26 mouse cellular contexts compared by ENCODE assay signal in genomic region chr9:97629180-97629579, GRCm38 (mm10).
DNase-seq lines count a peak whose midpoint lies in the region; ATAC-seq lines count a peak whose summit lies in the region.
"Had no signal": no experiment of that assay in that cellular context is flagged by ENCODE, and none has a peak within 500 bp of the region (broad histone marks: within the 10 kb centered on the region; RNA-seq: fewer than 3 reads in every experiment).

No protein-coding gene starts in this region.

- WGBS in hindbrain, embryonic 11.5 days, result 44% methylated on average over 3 of the region's 3 CpGs
- WGBS in hindbrain, embryonic 12.5 days, result 44% methylated on average over 3 of the region's 3 CpGs
- WGBS in liver, embryonic 12.5 days (ENCODE audit: insufficient replicate concordance), result 36% methylated on average over 3 of the region's 3 CpGs

- H3K9ac ChIP-seq in hindbrain, embryonic 11.5 days (ENCODE audit: low read depth, low read length), result no peak overlapping the region
- H3K9ac ChIP-seq in hindbrain, embryonic 12.5 days, result no peak overlapping the region
- no peak overlapping the region for H3K9ac ChIP-seq in liver, embryonic 12.5 days
- H3K9ac ChIP-seq: forebrain, embryonic 15.5 days; heart, embryonic 12.5 days; intestine, embryonic 15.5 days; liver, embryonic 15.5 days; midbrain, embryonic 12.5 days had no signal

- no peaks in the 10 kb centered on the region for H3K36me3 ChIP-seq in hindbrain, embryonic 11.5 days (ENCODE audit: control insufficient read depth, insufficient read depth, low read length)
- no peaks in the 10 kb centered on the region for H3K36me3 ChIP-seq in hindbrain, embryonic 12.5 days
- H3K36me3 ChIP-seq in liver, embryonic 12.5 days, result no peaks in the 10 kb centered on the region
- H3K36me3 ChIP-seq: forebrain, embryonic 15.5 days; heart, embryonic 12.5 days; intestine, embryonic 15.5 days; liver, embryonic 15.5 days; midbrain, embryonic 12.5 days had no signal

- H3K4me1 ChIP-seq in hindbrain, embryonic 11.5 days (replicated peaks; ENCODE audit: control insufficient read depth, insufficient read depth, low read length), result no peaks in the 10 kb centered on the region
- H3K4me1 ChIP-seq in hindbrain, embryonic 12.5 days, result no peaks in the 10 kb centered on the region
- H3K4me1 ChIP-seq in liver, embryonic 12.5 days, result no peaks in the 10 kb centered on the region
- H3K4me1 ChIP-seq: intestine, embryonic 15.5 days; liver, embryonic 15.5 days; megakaryocyte, embryonic 14.5 days; midbrain, embryonic 12.5 days had no signal

- H3K4me3 ChIP-seq in hindbrain, embryonic 11.5 days (ENCODE audit: low read depth, low read length), result no peak overlapping the region
- no peak overlapping the region for H3K4me3 ChIP-seq in hindbrain, embryonic 12.5 days
- no peak overlapping the region for H3K4me3 ChIP-seq in liver, embryonic 12.5 days
- H3K4me3 ChIP-seq: forebrain, embryonic 15.5 days; heart, adult 2 months; heart, embryonic 12.5 days; intestine, embryonic 15.5 days; liver, embryonic 15.5 days; megakaryocyte, embryonic 14.5 days; midbrain, embryonic 12.5 days had no signal

- H3K27ac ChIP-seq in hindbrain, embryonic 11.5 days (ENCODE audit: low read depth, low read length), result no peak overlapping the region
- no peak overlapping the region for H3K27ac ChIP-seq in hindbrain, embryonic 12.5 days
- no peak overlapping the region for H3K27ac ChIP-seq in liver, embryonic 12.5 days
- H3K27ac ChIP-seq: forebrain, embryonic 15.5 days; heart, adult 2 months; intestine, embryonic 15.5 days; kidney, postnatal 0 days; liver, embryonic 15.5 days; midbrain, embryonic 12.5 days; stomach, postnatal 0 days had no signal

- H3K27me3 ChIP-seq in hindbrain, embryonic 11.5 days (ENCODE audit: control insufficient read depth, insufficient read depth, low read length), result no peaks in the 10 kb centered on the region
- no peaks in the 10 kb centered on the region for H3K27me3 ChIP-seq in hindbrain, embryonic 12.5 days
- no peaks in the 10 kb centered on the region for H3K27me3 ChIP-seq in liver, embryonic 12.5 days (replicated peaks)
- H3K27me3 ChIP-seq: forebrain, embryonic 15.5 days; heart, embryonic 12.5 days; intestine, embryonic 15.5 days; liver, embryonic 15.5 days; megakaryocyte, embryonic 14.5 days; midbrain, embryonic 12.5 days; Patski had no signal

- no peaks in the 10 kb centered on the region for H3K9me3 ChIP-seq in hindbrain, embryonic 11.5 days (ENCODE audit: control insufficient read depth, low read length)
- H3K9me3 ChIP-seq in hindbrain, embryonic 12.5 days (replicated peaks), result no peaks in the 10 kb centered on the region
- no peaks in the 10 kb centered on the region for H3K9me3 ChIP-seq in liver, embryonic 12.5 days (replicated peaks)
- H3K9me3 ChIP-seq: forebrain, embryonic 15.5 days; heart, embryonic 12.5 days; intestine, embryonic 15.5 days; liver, embryonic 15.5 days; midbrain, embryonic 12.5 days had no signal

- no peak overlapping the region for H3K4me2 ChIP-seq in hindbrain, embryonic 11.5 days (replicated peaks; ENCODE audit: low read depth, low read length)
- no peak overlapping the region for H3K4me2 ChIP-seq in hindbrain, embryonic 12.5 days (replicated peaks)
- H3K4me2 ChIP-seq in liver, embryonic 12.5 days, result no peak overlapping the region
- H3K4me2 ChIP-seq: forebrain, embryonic 15.5 days; heart, embryonic 12.5 days; intestine, embryonic 15.5 days; liver, embryonic 15.5 days; midbrain, embryonic 12.5 days had no signal

- no peak for ATAC-seq in hindbrain, embryonic 11.5 days (ENCODE audit: low FRiP score)
- no peak for ATAC-seq in hindbrain, embryonic 12.5 days (ENCODE audit: low FRiP score)
- ATAC-seq in liver, embryonic 12.5 days, result no peak
- ATAC-seq: forebrain, embryonic 15.5 days; intestine, embryonic 15.5 days; Patski had no signal

- peak; percentile 6 for DNase-seq in hindbrain, embryonic 11.5 days (ENCODE audit: low spot score)
- DNase-seq in lung, postnatal 10 days, result peak; percentile 24
- no peak for DNase-seq in lung, postnatal 36 days
- peak; percentile 12 for DNase-seq in embryo, embryonic 11 days
- DNase-seq in right cerebral cortex, postnatal 4 days, result no peak
- DNase-seq: cerebellum, adult 8-10 months; cerebellum, postnatal 36 days; kidney, adult 2 months; kidney, postnatal 4 days; layer of hippocampus, adult 9-11 months; liver; right cerebral cortex, adult 18-20 months; thymus, adult 18-20 months; thymus, postnatal 25 days had no signal

Comparison
In these comparisons a context has a peak if more than half of its experiments do, and no peak if none do; other contexts are left out.
1. DNase-seq: peak in hindbrain, embryonic 11.5 days (single experiment), lung, postnatal 10 days (single experiment) and embryo, embryonic 11 days (single experiment); none in lung, postnatal 36 days (single experiment) and right cerebral cortex, postnatal 4 days (single experiment).